Mouse (Mus musculus) embryonic facial prominence, embryonic 11.5 days (tissue): Measurements from ENCODE around the gene Ccl1. TPM values are rescaled to one million over a fixed set of nuclear protein-coding genes. Genes with fewer than 3 reads are reported as not detected.

Source experiments
- ATAC-seq: fragments of 200-750 bp; cut with Nextera tagmentation; replicated peaks from 2 replicates; pipeline ENCODE4 v1.8.0; 2017; ENCODE audit warnings: low read depth; ENCODE audit not compliant: insufficient number of reproducible peaks, low FRiP score, low TSS enrichment
- DNase-seq: peaks from one replicate; pipeline ENCODE4 v3.0.0-alpha.2; 2015; ENCODE audit warnings: low spot score
- H3K27ac ChIP-seq: fragments of 300-500 bp; sonication (generic); replicated peaks from 2 replicates; pipeline ENCODE4 v1.5.1; 2014; ENCODE audit warnings: mild to moderate bottlenecking, low read depth, low read length, control low read depth
- H3K27me3 ChIP-seq: fragments of 300-500 bp; sonication (generic); 2 replicates; pipeline ENCODE4 v1.6.1; 2014; ENCODE audit warnings: mild to moderate bottlenecking, low read length, moderate library complexity, mixed read lengths; ENCODE audit not compliant: control insufficient read depth, insufficient read depth
- H3K36me3 ChIP-seq: fragments of 300-500 bp; sonication (generic); replicated peaks from 2 replicates; pipeline ENCODE4 v1.6.1; 2014; ENCODE audit warnings: low read depth, mild to moderate bottlenecking, low read length, moderate library complexity, mixed read lengths; ENCODE audit not compliant: control insufficient read depth, insufficient read depth
- H3K4me1 ChIP-seq: fragments of 300-500 bp; sonication (generic); 2 replicates; pipeline ENCODE4 v1.6.1; 2014; ENCODE audit warnings: low read length, mixed read lengths; ENCODE audit not compliant: control insufficient read depth, insufficient read depth
- H3K4me2 ChIP-seq: fragments of 300-500 bp; sonication (generic); 2 replicates; pipeline ENCODE4 v1.6.1; 2014; ENCODE audit warnings: low read depth, mild to moderate bottlenecking, control low read depth, low read length, moderate library complexity
- H3K4me3 ChIP-seq: fragments of 300-500 bp; sonication (generic); 2 replicates; pipeline ENCODE4 v1.5.1; 2014; ENCODE audit warnings: low read depth, low read length, control low read depth
- H3K9ac ChIP-seq: fragments of 300-500 bp; sonication (generic); replicated peaks from 2 replicates; pipeline ENCODE4 v1.6.1; 2014; ENCODE audit warnings: mild to moderate bottlenecking, control low read depth, low read length
- H3K9me3 ChIP-seq: fragments of 300-500 bp; sonication (generic); replicated peaks from 2 replicates; pipeline ENCODE4 v1.6.1; 2016; ENCODE audit warnings: mild to moderate bottlenecking, low read length, inconsistent platforms, mixed read lengths; ENCODE audit not compliant: control insufficient read depth
- WGBS: fragments of 180-500 bp; shearing (Covaris S2); extraction: QIAGEN DNeasy Blood & Tissue Kit; methylation state at CpG from one replicate; pipeline ENCODE4 v1.1.7; 2014; 5-methylcytosine and 5-hydroxymethylcytosine counted together
- polyA plus RNA-seq: library from polyadenylated mRNA; unstranded; fragments of >200 nt; fragmentation: Nextera tagmentation; extraction: Ambion mirVana; gene quantifications from 2 replicates; pipeline ENCODE4 v1.2.1, GENCODE M21; 2014

Ccl1 gene
- polyA plus RNA-seq, 1 experiment from 2014 or later: not detected

DNA sequence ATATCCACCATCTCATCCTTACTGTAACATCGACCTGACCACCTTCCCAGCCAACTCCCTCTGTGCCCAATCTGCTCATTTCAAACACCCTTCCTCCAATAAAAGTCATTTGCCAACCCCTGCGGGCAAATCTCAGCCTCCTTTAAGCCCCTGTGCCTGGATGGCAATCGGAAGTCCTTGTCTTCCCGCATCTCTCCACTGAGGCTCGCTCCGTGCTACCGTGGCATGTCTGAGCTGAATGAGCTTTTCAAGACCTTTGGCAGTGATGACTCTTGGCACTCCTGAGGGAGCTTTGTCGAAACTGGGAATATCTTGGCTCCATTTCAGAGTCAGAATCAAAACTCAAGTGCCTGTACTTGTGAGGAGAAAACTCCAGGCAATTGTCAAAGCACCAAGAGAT is 124.2 kb downstream of the Ccl1 start:
- Histone ChIP-seq H3K9ac (no peak overlapping the region), H3K36me3 (no peaks in the 10 kb centered on the region), H3K4me1 (no peaks in the 10 kb centered on the region), H3K4me3 (no peak overlapping the region), H3K27ac (no peak overlapping the region), H3K27me3 (no peaks in the 10 kb centered on the region), H3K9me3 (no peaks in the 10 kb centered on the region), H3K4me2 (no peak overlapping the region)
- DNase-seq (no peak), ATAC-seq (no peak)
- WGBS: 89% methylated on average over 8 of the region's 8 CpGs

DNA sequence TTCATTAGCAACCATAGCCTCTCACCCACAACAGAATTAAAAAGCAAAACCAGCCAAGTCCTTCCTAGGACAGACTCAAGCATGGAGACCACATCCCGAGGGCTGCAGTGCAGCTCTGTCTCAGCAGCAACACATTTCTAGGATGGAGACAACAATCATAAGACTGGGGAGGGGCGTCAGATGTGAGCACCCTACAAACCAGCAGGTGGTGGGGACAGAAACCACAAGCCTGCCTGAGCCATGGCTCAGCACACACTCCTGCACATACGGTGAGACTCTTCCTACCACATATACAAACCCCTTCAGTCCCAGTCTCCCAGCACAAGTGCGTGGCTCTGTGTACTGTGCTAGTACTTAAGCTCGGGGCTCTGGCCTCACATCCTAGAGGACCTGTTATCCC is 127.3 kb downstream of the Ccl1 start:
- Histone ChIP-seq H3K4me1 (no peaks in the 10 kb centered on the region), H3K9ac (no peak overlapping the region), H3K27me3 (no peaks in the 10 kb centered on the region), H3K36me3 (no peaks in the 10 kb centered on the region), H3K4me3 (no peak overlapping the region), H3K9me3 (no peaks in the 10 kb centered on the region), H3K4me2 (no peak overlapping the region), H3K27ac (no peak overlapping the region)
- no peak for DNase-seq
- 73% methylated on average over 5 of the region's 5 CpGs for WGBS
- no peak for ATAC-seq

DNA sequence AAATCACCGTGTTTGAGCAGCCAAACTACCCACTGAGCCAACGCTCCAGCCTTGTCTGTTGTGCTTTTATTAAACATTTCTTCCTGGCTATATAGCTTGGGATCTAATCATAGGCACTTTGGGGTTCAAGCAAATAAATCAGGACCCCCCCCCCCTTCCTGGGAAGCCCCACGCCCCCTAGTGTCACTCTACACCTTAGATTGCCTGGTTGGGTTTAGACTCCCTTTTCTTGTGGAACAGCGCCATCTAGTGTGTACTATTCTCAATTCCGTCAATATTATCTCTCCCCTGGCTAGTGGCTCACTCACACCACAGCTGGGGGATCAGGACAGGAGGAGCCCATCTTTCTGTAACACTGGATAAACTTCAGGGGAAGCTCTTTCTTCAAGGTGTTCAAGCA is 127.8 kb downstream of the Ccl1 start:
- H3K9ac ChIP-seq: no peak overlapping the region
- no peaks in the 10 kb centered on the region for H3K27me3 ChIP-seq
- H3K36me3 ChIP-seq: no peaks in the 10 kb centered on the region
- H3K4me2 ChIP-seq: no peak overlapping the region
- no peaks in the 10 kb centered on the region for H3K4me1 ChIP-seq
- 29% methylated on average over 5 of the region's 5 CpGs for WGBS
- H3K9me3 ChIP-seq: no peaks in the 10 kb centered on the region
- no peak overlapping the region for H3K27ac ChIP-seq
- H3K4me3 ChIP-seq: no peak overlapping the region
- ATAC-seq (0 out of 2 replicates have a peak, but pooled peaks have one; percentile 72), DNase-seq (peak; percentile 85)

DNA sequence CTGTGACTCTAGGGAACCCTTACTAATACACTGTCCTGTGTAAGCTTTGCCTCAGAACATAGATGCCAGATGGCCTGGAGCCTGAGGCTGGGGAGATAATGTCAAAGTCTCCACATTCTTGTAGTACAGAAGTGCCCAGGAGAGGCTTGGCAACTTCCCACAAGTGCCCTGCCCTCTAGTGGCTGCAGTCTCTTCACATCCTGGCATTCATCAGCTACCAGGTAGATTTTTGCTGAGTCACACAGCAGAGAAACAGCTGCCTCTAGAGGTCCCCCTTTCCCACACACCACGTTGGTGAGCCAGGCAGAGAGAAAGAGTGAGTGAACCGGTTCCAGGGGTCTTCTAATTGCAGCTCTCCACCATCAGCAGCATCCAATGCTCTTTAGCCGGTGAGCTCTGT is 130.7 kb downstream of the Ccl1 start:
- H3K36me3 ChIP-seq: no peaks in the 10 kb centered on the region
- no peak overlapping the region for H3K9ac ChIP-seq
- no peak overlapping the region for H3K27ac ChIP-seq
- H3K9me3 ChIP-seq: no peaks in the 10 kb centered on the region
- no peak overlapping the region for H3K4me2 ChIP-seq
- H3K4me1 ChIP-seq: no peaks in the 10 kb centered on the region
- no peak for ATAC-seq
- no peak overlapping the region for H3K4me3 ChIP-seq
- WGBS: 21% methylated on average over 3 of the region's 3 CpGs
- DNase-seq: peak; percentile 84
- no peaks in the 10 kb centered on the region for H3K27me3 ChIP-seq

DNA sequence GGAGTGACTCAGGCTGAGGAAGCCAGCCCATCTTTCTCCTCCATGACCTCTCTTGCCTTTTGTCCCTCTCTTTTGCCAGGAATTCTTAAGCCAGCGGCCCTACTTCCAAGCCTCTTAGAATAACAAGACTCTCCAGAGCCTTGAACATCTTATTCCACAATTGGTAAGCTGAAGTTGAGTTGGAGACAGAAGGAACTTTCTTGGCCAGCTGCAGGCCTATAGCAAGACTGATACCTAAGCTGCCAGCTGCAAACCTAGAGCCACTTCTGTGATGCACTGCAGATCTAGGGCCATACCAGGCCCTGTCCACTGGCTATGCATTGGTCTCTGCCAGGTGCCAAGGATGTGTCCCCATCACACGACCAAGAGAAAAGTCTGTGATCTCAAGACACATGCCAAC is 132.0 kb downstream of the Ccl1 start:
- Histone ChIP-seq H3K4me1 (no peaks in the 10 kb centered on the region), H3K27ac (no peak overlapping the region), H3K9ac (no peak overlapping the region), H3K36me3 (no peaks in the 10 kb centered on the region), H3K9me3 (no peaks in the 10 kb centered on the region), H3K4me3 (no peak overlapping the region), H3K27me3 (no peaks in the 10 kb centered on the region), H3K4me2 (no peak overlapping the region)
- DNase-seq: no peak
- no peak for ATAC-seq
- 92% methylated on average over 2 of the region's 2 CpGs for WGBS

DNA sequence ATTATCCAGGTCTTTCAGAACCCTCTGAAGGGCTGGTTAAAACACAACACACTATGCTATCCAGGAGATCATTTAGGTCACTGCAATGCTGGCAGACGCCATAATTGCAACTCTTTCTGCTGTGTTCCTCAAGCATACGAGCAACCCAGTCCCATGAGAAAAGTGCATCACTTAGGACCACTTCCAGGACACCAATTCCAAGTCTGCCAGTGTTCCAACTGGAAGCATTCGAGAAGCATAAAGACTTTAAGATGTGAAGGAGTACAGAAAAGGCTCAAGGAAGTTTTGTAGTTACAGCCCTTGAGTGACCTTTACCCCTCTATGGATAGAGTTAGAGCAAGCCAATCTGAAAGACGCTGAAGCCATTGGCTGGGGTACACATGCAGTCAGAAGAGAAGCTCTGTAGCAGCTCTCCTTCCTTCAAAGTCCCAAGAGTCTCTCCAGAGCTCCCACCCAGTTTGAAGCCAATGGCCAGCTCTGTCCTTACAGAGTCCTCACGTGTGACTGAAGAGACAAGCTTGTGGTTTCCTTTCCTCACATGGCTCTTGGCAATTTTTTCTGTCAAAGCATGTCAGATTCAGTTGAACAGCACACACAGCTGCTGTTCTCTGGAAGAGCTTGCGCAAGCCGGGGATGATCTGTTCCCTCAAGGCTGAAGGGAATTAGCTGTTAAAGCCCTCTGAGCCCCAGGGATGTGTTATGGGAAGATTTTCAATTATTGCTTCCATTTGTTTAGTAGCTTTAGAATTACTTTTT is 134.0 kb downstream of the Ccl1 start:
- no peak overlapping the region for H3K4me3 ChIP-seq
- DNase-seq: no peak
- H3K9me3 ChIP-seq: no peaks in the 10 kb centered on the region
- H3K4me1 ChIP-seq: no peaks in the 10 kb centered on the region
- 70% methylated on average over 7 of the region's 7 CpGs for WGBS
- ATAC-seq: no peak
- no peaks in the 10 kb centered on the region for H3K36me3 ChIP-seq
- H3K9ac ChIP-seq: no peak overlapping the region
- H3K27me3 ChIP-seq: no peaks in the 10 kb centered on the region
- H3K4me2 ChIP-seq: no peak overlapping the region
- no peak overlapping the region for H3K27ac ChIP-seq

DNA sequence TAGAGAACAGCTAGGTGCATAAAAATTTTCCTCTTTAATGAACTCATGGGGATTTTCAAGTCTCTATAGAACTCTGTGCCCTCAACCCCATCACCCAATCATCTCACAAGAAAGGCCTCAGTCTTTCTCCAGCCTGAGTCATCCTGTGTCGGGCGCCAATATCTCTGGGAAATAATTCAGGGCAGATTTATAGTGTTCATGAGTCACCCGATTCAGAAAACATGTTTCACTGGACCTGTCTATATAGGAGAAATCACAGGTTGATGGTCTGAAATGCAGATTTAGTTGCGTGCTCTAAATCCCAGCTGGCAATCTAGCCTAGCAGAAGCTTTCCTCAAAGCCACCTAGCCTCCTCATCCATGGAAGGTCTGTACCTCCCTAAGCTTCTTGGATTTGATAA is 136.0 kb downstream of the Ccl1 start:
- ATAC-seq (no peak), DNase-seq (no peak)
- H3K36me3 ChIP-seq: no peaks in the 10 kb centered on the region
- no peaks in the 10 kb centered on the region for H3K9me3 ChIP-seq
- H3K4me3 ChIP-seq: no peak overlapping the region
- no peaks in the 10 kb centered on the region for H3K4me1 ChIP-seq
- WGBS: 92% methylated on average over 4 of the region's 4 CpGs
- H3K27ac ChIP-seq: no peak overlapping the region
- H3K4me2 ChIP-seq: no peak overlapping the region
- no peaks in the 10 kb centered on the region for H3K27me3 ChIP-seq
- no peak overlapping the region for H3K9ac ChIP-seq

DNA sequence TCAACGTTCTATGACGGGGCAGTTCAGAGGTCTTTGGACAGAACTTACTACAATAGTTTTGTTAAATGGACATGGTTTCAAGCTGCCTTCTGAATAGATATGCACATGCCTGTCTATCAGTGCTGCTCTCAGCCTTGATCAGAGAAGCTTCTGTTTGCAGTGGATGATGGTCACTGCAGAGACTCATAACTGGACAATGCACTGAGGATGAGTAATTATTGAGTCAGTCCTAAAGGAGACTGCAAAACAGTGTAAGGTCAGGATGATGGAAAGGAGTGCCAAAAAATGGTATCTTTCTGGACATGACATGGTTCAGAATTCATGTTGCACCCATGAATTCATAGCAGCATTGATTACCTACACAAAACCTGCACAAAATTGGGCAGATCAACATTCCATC is 137.2 kb downstream of the Ccl1 start:
- Histone ChIP-seq H3K4me1 (no peaks in the 10 kb centered on the region), H3K4me2 (no peak overlapping the region), H3K36me3 (no peaks in the 10 kb centered on the region), H3K27me3 (no peaks in the 10 kb centered on the region), H3K9ac (no peak overlapping the region), H3K9me3 (no peaks in the 10 kb centered on the region), H3K27ac (no peak overlapping the region), H3K4me3 (no peak overlapping the region)
- DNase-seq: no peak
- WGBS: 86% methylated on average over 2 of the region's 2 CpGs
- no peak for ATAC-seq
